Mouse (Mus musculus) common myeloid progenitor, adult 5-6 weeks (primary cell): ENCODE measurements around the gene Rd3. TPM values are rescaled to one million over a fixed set of nuclear protein-coding genes. Genes with fewer than 3 reads are reported as not detected.

Experiments
- ATAC-seq: replicated peaks from 2 replicates; pipeline ENCODE4 v1.8.0; 2016; ENCODE audit warnings: low read depth, mild to moderate bottlenecking, moderate TSS enrichment, inconsistent platforms; ENCODE audit not compliant: poor library complexity, severe bottlenecking
- total RNA-seq: library from RNA; stranded (forward); fragments of 200-1000, 187-1606 nt; gene quantifications from 2 replicates; pipeline ENCODE4 v1.2.3, GENCODE M21; 2017

Rd3 gene
- total RNA-seq, 1 experiment from 2014 or later, result not detected

- no peak for ATAC-seq
These were observed 16.2 kb upstream of the Rd3 start for GRCm38 (mm10) chr1:191960946-191961345.

DNA sequence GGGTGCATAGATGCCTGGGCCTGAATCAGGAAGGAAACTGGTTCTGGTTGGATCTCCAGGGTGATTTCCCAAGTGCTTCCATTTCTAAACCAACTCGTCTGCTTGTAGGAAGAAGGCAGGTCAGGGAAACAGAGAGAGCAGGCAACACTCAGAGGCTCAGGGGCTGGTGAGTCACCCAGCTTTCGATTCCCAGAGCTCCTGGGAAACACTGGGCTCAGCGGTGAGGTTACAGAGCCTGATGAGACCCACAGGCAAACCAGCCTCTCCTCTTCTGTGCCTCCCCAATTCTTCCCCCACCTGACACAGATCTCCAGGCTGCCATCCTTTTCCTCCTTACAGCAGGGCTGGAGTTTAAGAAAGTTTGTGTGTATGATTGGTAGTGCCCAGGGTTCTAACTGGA, 13.8 kb upstream of the Rd3 start:
- no peak for ATAC-seq

DNA sequence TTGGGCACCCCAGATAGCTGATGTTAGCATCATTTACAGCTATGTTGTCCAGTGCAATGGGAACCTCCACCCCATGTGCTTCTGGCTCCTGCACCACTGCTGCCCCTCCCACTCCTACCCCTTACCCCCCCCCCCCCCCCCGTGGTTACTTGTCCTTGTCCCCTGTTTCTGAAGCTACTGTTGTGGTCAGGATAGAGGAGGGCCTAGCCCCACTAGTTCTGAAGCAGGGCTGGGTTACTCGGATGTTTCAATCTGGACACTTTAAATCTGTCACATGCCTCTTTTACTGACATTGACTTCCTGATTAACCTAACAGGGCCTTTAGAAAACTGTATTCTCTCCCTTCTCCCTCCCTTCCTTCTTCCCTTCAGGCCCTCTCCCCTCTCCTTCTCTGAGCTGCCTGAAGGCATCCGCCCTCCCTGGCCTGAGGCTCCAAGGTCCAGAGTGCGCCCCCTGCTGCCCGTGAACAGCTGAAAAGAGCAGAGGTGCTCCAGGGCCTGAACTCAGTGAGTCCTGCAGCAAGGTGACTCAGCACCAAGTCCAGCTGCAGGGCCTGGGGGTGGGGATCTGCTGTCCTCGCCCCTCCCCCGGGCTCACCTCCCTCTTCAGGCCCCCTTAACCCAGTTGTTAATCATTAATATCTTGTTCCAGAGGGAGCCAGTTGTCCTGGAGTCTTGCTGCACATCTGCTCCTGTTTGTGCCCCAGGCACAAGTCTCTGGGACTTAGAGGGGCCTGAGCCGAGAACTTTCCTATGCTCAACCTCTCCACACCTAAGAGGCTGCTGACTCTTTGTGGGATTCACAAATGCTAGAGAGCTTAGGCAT, 13.0 kb upstream of the Rd3 start:
- ATAC-seq, result peak; percentile 77

DNA sequence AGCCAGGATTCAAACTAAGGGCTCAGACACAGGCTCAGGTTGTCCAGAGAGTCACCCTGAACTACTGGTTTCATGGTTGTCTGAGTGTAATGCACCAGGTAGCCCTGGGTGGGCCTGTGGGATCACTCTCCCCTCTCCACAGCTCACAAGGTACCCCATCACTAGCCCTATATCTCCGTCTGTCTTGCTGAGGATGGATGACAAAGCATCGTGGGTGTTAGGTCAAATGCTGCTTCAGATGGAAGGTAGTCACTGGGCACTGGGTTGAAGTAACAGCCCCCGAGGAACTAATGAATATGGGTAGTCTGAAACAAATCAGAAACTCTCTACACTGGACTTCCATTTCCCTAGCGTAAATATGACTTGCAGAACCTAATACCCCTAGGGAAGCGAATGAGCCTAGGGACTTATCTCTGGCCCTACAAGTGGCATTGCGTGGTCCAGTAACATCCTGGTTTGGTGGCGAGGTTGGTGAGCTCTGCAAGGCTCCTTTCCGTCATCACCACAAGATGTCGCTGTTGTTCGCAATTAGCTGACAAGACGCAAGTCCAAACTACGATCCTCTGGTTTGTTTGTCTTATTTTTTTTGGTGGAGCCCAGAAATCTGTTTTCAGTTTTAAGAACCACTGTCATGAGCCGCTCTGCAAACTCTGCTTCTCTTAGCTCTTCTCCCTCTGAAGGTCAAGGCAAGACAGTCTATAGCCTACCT, 12.2 kb upstream of the Rd3 start:
- ATAC-seq, result peak; percentile 88

GRCm38 (mm10) chr1:191969939-191970338, 7.2 kb upstream of the Rd3 start:
- ATAC-seq, result no peak

DNA sequence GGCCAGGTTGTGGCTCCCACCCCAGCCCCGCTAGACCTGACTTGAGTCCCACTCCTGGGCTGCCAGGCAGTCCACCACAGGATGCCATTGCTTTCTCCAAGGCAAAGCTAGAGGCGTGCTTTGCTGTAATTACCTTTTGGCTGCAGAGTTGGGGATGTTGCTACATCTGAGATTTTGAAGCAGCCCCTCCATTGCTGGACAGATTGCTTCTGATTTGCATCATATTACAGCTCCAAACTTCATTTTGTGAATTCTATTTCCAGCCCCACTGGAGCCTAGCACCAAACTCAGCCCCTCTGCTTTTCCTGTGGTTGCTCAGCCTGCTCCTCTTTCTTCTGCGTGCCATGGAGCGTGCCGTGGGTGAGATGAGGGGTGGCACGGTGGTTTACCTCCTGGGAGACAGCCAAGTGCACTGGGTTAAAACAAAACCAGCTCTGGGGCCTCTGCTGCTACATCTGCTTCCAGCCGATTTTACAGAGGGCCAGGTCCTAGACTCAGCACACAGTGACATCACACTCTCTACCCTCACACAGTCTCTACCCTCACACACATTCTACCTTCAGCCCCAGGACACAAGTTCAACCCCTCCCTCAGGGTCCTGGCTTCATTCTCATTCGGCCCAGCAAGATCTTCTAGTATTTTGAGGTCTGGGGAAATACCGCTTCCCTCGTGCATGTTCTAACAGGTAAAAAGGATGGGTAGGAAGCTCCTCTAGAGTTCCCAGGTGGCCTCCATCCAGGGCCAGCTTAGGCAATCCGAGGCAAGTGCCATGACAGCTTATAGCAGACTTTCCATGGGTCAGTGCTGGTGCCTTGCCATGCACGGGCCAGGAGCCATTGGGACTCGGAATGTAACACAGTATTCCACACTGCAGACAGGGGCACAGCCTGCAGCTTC, 2.4 kb upstream of the Rd3 start:
- 0 out of 2 replicates have a peak, but pooled peaks have one; percentile 39 for ATAC-seq

DNA sequence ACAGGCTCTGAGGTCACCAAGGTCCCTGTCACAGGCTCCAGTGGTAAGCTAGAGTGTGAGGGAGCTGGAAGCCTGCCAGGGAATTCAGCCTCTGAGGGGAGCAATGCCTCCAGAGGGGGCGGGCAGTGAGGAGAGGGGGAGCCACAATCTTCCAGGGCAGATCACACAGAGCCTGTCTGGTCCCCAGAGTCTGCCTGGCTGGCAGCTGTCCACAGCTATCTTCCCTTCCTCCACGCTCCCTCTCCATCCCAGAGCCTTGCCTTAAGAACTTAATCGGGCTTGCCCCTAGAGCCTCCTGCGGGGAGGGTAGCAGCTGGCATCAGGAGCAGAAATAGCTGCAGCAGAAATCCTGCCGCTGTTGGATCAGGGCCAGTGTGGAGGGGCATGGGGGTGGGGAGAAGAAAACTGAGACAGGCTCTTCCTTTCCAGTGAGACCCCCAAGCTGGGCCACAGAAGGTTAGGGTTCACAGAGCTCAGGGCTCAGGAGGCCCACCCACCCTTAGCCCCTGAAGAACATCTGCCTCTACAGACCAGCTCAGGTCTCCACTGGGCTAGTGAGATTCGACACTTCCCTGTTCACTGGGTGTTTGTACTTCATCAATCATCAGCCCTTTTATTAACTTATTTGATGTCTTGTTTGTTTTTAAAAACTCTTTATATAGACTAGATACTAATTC, 4.4 kb downstream of the Rd3 start:
- peak; percentile 36; the same call in 1 of the 2 replicates for ATAC-seq

DNA sequence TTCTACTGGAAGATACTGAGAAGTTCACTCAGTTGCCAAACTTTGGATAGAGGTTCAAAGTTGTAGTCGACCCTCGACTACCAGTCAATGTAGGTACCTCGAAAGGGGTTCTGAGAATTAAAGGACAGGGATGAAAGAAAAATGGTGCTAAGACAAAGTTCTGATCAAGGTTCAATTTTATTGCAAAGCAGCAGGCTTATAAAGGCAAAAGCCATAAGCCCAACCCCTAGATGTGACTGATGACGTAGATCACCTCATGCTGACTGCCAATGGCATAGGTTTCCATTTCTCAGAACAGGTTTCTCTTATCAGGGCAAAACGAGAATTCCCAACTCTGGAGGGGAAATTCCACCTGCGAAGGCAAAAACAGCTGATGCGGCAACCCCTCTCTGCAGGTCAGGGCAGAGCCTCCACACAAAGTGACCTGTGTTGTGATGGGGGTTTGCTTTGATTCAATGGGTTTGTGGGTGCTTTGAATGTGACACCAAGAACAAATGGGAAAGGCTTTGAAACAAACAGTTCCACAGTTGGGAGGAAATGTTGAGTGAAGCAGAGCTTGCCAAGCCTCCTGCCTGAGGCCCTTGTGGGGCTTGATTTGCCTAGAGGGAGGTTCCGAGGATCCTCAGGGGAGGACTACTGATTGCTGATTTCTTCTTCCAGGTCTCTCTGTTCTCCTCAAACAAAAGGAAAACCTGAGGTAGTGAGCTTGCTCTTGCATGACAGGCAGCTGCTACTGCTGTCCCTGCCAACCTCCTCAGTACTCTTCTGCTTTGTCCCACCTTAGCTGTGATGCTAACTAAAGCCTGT, 9.7 kb downstream of the Rd3 start:
- no peak for ATAC-seq

GRCm38 (mm10) chr1:191987481-191987769, 10.3 kb downstream of the Rd3 start:
- ATAC-seq, result no peak

- ATAC-seq, result no peak
These were observed 11.5 kb downstream of the Rd3 start for GRCm38 (mm10) chr1:191988646-191989045.

- ATAC-seq, result no peak
These were observed 11.9 kb downstream of the Rd3 start for GRCm38 (mm10) chr1:191989060-191989459.

DNA sequence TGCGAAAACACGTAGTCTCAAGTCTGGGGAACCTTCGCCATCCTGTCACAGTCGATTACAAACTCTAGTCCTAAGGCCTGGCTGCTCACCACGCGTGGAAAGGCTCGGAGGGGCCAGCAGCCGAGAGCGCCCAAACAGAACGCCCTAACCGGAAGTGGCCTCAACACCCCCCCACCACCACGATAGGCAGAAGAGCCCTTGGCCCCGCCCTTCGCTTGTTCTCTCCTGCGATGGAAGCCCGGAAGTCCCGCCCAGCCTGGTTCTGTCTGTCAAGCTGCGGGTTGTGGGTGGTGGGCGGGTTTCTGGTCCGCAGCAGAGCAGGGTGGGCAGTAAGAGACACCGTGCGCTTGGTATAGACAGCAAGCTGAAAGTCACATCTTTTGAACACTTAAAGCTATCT, 12.8 kb downstream of the Rd3 start:
- peak; percentile 100 for ATAC-seq

- no peak for ATAC-seq
These were observed 15.0 kb downstream of the Rd3 start for GRCm38 (mm10) chr1:191992040-191992780.

DNA sequence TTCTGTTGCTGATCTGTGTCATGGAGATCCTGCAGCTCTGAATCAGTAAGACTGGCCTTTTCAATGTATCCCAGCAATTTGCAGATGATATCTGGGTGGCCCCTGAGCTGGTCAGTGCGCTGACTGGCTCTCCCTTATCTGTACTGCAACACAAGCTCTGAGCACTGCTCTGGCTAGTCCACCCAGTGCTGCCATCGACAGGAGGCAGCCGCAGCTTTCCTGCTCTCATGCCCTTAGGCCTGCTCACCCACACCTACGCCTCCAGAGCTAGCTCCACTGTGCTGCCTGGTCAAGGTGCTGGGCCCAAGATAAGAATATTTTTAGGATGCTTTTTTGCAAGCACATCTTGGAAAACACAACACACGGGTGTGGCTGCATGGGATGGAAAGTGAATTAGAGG, 17.3 kb downstream of the Rd3 start:
- no peak for ATAC-seq

DNA sequence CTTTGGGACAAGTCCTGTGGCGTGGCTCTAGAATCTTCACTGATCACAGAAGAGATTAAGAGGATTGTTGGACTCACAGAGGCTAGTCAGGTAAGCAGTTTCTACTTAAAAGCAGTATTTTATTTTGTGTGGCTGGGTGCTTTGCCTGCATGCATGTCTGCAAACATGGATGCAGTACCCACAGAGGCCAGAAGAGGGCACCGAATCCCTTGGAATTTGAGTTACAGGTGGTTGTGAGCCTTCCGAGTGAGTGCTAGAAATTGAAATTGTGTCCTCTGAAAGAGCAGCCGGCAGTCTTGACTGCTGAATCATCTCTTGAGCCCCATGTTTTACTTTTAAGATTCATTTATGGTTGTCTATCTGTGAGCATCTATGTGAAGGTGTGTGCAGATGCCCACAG, 18.3 kb downstream of the Rd3 start:
- peak; percentile 79 for ATAC-seq

DNA sequence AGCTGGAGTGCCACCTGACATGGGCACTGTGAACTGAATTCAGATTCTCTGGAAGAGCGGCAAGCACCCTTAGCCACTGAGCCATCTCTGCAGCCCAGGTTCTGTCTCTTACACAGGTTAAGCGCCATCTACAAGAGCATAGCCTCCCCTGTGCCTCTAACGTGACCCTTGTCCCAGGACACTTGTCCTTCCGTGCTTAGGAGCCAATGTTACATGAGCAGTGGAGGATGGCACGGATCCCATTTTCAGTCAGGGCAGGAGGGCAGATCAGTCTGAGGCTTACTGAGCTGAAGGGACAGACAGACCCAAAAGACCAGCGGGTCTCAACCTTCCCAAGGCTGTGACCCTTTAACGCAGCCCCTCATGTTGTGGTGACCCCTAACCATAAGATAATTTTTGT, 18.7 kb downstream of the Rd3 start:
- ATAC-seq, result no peak

DNA sequence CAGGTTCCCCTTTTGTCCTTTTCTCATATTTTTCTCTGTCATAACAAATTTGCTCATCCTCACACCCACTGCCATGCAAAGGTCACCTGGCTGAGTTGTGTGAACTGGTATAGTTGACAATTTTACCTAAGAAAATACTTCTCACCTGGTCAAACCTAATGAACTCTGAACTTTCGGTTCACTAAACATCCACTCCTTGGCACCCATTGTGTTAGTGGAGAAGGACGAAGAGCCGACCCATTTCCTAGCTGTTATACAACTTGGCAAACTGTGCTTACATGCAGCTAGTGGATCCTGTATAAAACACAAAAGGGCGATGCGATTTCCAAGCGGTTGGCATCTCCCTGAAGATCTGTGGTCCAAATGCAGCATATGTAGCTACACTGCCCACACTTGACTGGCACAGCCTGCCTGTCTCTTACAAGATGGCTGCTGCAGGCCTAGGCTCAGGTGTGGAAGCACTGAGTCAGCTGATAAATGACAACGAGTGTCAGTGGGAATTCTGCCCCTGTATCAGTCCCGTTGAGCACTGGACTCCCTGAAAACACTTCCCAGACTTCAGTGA, 19.5 kb downstream of the Rd3 start:
- ATAC-seq, result no peak

DNA sequence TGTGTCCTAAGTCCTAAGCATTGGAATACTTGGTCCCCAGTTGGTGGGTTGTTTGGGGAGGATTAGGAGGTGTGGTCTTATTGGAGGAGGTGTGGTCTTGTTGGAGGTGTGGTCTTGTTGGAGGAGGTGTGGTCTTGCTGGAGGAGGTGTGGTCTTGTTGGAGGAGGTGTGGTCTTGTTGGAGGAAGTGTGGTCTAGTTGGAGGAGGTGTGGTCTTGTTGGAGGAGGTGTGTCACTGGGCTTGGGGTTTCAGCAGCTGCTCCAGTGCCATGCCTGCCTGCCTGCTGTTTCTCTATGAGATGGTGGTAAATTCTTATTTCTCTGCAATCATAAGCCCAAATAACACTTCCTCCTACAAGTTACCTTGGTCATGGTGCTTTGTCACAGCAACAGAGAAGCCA, 21.9 kb downstream of the Rd3 start:
- ATAC-seq, result peak; percentile 58
